Mouse (Mus musculus): Measurements from ENCODE around the gene Ints3.
"Not testable (repeated sequence)": the region's sequence is repeated elsewhere in the genome, so short reads cannot be mapped to it uniquely, and the experiment has no call there.

Ints3 gene

DNA sequence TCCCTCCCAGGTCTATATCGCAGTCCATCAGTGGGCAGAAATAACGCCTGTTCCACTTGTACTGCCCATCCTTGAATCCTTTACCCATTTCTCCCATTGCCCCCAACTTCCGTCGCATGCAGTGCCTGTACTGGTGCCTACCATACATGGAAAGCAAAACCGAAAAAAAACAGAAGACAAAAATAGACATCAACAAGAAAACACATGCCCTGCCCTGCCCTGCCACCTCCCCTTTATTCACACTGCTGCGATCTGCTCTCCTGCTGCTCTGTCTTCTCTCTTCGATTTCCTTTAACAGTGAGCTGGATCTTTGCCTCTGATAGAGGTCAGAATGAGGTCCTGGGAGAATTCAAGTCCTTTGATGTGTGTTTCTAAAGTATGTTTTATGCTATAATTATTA, 75.5 kb downstream of the Ints3 start:
- DNase-seq (ENCODE audit: low spot score in 2 of 2) = no peak

DNA sequence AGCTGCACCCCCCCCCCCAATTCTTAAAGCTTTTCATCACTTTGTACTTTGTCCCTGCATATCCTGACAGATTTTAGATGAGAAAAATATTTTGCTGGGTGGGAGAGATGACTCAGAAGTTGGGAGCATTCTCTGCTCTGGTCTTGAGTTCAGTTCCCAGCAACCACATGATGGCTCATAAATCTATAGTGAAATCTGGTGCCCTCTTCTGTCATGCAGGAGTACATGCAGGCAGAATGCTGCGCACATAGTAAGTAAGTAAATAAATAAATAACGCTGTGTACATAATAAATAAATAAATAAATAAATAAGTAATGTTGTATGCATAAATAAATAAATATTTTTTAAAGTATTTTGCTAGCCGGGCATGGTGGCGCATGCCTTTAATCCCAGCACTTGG, 85.6 kb downstream of the Ints3 start:
- DNase-seq (ENCODE audit: low spot score in 2 of 2) = no peak

DNA sequence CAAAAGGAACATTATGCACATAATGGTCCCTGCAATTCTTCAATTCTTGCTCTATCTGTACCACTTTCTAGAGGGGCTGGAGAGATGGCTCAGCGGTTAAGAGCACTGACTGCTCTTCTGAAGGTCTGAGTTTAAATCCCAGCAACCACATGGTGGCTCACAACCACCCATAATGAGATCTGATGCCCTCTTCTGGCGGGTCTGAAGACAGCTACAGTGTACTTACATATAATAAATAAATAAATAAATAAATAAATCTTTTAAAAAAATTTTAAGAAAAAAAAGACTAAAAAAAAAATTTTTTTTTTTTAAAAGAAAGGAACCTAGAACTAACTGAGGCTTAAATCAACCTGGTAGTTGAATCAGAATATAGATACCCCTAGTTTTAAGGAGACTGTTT, 90.6 kb downstream of the Ints3 start:
- not testable (repeated sequence) for DNase-seq (ENCODE audit: low spot score in 2 of 2)

Data from urinary bladder, adult 18-20 months (tissue).